Mouse (Mus musculus) intestine, postnatal 0 days (tissue): ENCODE measurements around the gene C2. TPM values are rescaled to one million over a fixed set of nuclear protein-coding genes. Genes with fewer than 3 reads are reported as not detected.

ENCODE experiments used
- ATAC-seq: fragments of 200-750 bp; cut with Nextera tagmentation; 2 replicates; pipeline ENCODE4 v1.8.0; 2017; ENCODE audit warnings: mild to moderate bottlenecking, moderate TSS enrichment, moderate library complexity
- H3K27ac ChIP-seq: fragments of 300-500 bp; sonication (generic); 2 replicates; pipeline ENCODE4 v1.5.1; 2014; ENCODE audit warnings: mild to moderate bottlenecking, low read depth, low read length, moderate library complexity
- H3K27me3 ChIP-seq: fragments of 300-500 bp; sonication (generic); replicated peaks from 2 replicates; pipeline ENCODE4 v1.6.1; 2014; ENCODE audit warnings: low read length, mixed read lengths; ENCODE audit not compliant: control insufficient read depth, insufficient read depth
- H3K36me3 ChIP-seq: fragments of 300-500 bp; sonication (generic); 2 replicates; pipeline ENCODE4 v1.6.1; 2014; ENCODE audit warnings: mild to moderate bottlenecking, moderate library complexity; ENCODE audit not compliant: control insufficient read depth, insufficient read depth
- H3K4me1 ChIP-seq: fragments of 300-500 bp; sonication (generic); replicated peaks from 2 replicates; pipeline ENCODE4 v1.6.1; 2014; ENCODE audit warnings: antibody characterized with exemption, low read length, mixed read lengths; ENCODE audit not compliant: control insufficient read depth, insufficient read depth
- H3K4me2 ChIP-seq: fragments of 300-500 bp; sonication (generic); replicated peaks from 2 replicates; pipeline ENCODE4 v1.6.1; 2014; ENCODE audit warnings: low read depth, mild to moderate bottlenecking, moderate library complexity
- H3K4me3 ChIP-seq: fragments of 300-500 bp; sonication (generic); 2 replicates; pipeline ENCODE4 v1.5.1; 2014; ENCODE audit warnings: low read depth, low read length
- H3K9ac ChIP-seq: fragments of 300-500 bp; sonication (generic); 2 replicates; pipeline ENCODE4 v1.6.1; 2014; ENCODE audit warnings: mild to moderate bottlenecking, low read depth, low read length
- H3K9me3 ChIP-seq: fragments of 300-500 bp; sonication (generic); 2 replicates; pipeline ENCODE4 v1.6.1; 2016; ENCODE audit warnings: mixed run types; ENCODE audit not compliant: control insufficient read depth
- CTCF ChIP-seq: sonication (generic); IDR thresholded peaks from 2 replicates; pipeline ENCODE4 v1.5.1; 2016; ENCODE audit warnings: low read depth, mild to moderate bottlenecking, control low read depth, antibody characterized with exemption, moderate library complexity
- WGBS: fragments of 180-500 bp; shearing (Covaris S2); extraction: QIAGEN DNeasy Blood & Tissue Kit; methylation state at CpG from one replicate; pipeline ENCODE4 v1.1.7; 2014; 5-methylcytosine and 5-hydroxymethylcytosine counted together
- polyA plus RNA-seq: library from polyadenylated mRNA; unstranded; fragments of >200 nt; fragmentation: Nextera tagmentation; extraction: Ambion mirVana; gene quantifications from 2 replicates; pipeline ENCODE4 v1.2.1, GENCODE M21; 2015

C2 gene
- polyA plus RNA-seq, 1 experiment from 2014 or later, result 60.3 TPM

GRCm38 (mm10) chr17:34847192-34847591 is 50.9 kb downstream of the C2 start:
- no peak for TF ChIP-seq CTCF
- H3K4me2 ChIP-seq, result no peak overlapping the region
- no peak overlapping the region for H3K27ac ChIP-seq
- no peaks in the 10 kb centered on the region for H3K27me3 ChIP-seq
- H3K9ac ChIP-seq, result no peak overlapping the region
- H3K4me1 ChIP-seq, result peaks cover 8% of the 10 kb centered on the region; the same call in 1 of the 2 replicates
- peaks cover 61% of the 10 kb centered on the region for H3K36me3 ChIP-seq
- ATAC-seq, result no peak
- no peaks in the 10 kb centered on the region for H3K9me3 ChIP-seq
- no peak overlapping the region for H3K4me3 ChIP-seq
- WGBS, result 90% methylated on average over 6 of the region's 6 CpGs

- Histone ChIP-seq H3K27me3 (no peaks in the 10 kb centered on the region), H3K4me2 (no peak overlapping the region), H3K36me3 (peaks cover 84% of the 10 kb centered on the region), H3K4me1 (peaks cover 5% of the 10 kb centered on the region; the same call in 1 of the 2 replicates), H3K4me3 (no peak overlapping the region), H3K9me3 (no peaks in the 10 kb centered on the region), H3K27ac (no peak overlapping the region), H3K9ac (no peak overlapping the region)
- WGBS, result 93% methylated on average over 13 of the region's 13 CpGs
- TF ChIP-seq CTCF, result no peak
- no peak for ATAC-seq
These were observed 53.2 kb downstream of the C2 start for GRCm38 (mm10) chr17:34844884-34845283.

GRCm38 (mm10) chr17:34840736-34841307 is 57.2 kb downstream of the C2 start:
- no peaks in the 10 kb centered on the region for H3K27me3 ChIP-seq
- no peak overlapping the region for H3K27ac ChIP-seq
- TF ChIP-seq CTCF, result no peak
- no peak overlapping the region for H3K9ac ChIP-seq
- no peak overlapping the region for H3K4me2 ChIP-seq
- peaks cover 7% of the 10 kb centered on the region for H3K4me1 ChIP-seq
- H3K36me3 ChIP-seq, result peaks cover 67% of the 10 kb centered on the region
- no peaks in the 10 kb centered on the region for H3K9me3 ChIP-seq
- no peak overlapping the region for H3K4me3 ChIP-seq
- peak; percentile 12; the same call in 1 of the 2 replicates for ATAC-seq
- WGBS, result 69% methylated on average over 6 of the region's 6 CpGs

- H3K4me2 ChIP-seq, result no peak overlapping the region; the same call in 1 of the 2 replicates
- peaks cover 51% of the 10 kb centered on the region for H3K36me3 ChIP-seq
- no peaks in the 10 kb centered on the region for H3K27me3 ChIP-seq
- no peak overlapping the region for H3K9ac ChIP-seq
- H3K27ac ChIP-seq, result no peak overlapping the region
- no peak overlapping the region for H3K4me3 ChIP-seq
- 84% methylated on average over 7 of the region's 7 CpGs for WGBS
- peaks cover 9% of the 10 kb centered on the region for H3K4me1 ChIP-seq
- ATAC-seq, result no peak
- H3K9me3 ChIP-seq, result no peaks in the 10 kb centered on the region
- no peak for TF ChIP-seq CTCF
These were observed 59.3 kb downstream of the C2 start for GRCm38 (mm10) chr17:34838785-34839184.

GRCm38 (mm10) chr17:34837464-34838324 is 60.4 kb downstream of the C2 start:
- peak overlapping the region; percentile 96 for H3K4me2 ChIP-seq
- ATAC-seq, result peak; percentile 12; the same call in 1 of the 2 replicates
- TF ChIP-seq CTCF, result no peak
- H3K4me1 ChIP-seq, result peaks cover 9% of the 10 kb centered on the region
- 26% methylated on average over 43 of the region's 43 CpGs for WGBS
- peak overlapping the region; percentile 68 for H3K9ac ChIP-seq
- peak overlapping the region; percentile 82 for H3K4me3 ChIP-seq
- H3K36me3 ChIP-seq, result peaks cover 48% of the 10 kb centered on the region
- peak overlapping the region; percentile 65 for H3K27ac ChIP-seq
- H3K9me3 ChIP-seq, result no peaks in the 10 kb centered on the region
- H3K27me3 ChIP-seq, result no peaks in the 10 kb centered on the region

- no peak for TF ChIP-seq CTCF
- peak; percentile 94 for ATAC-seq
- peak within 1 kb of the TSS; percentile 65 for H3K27ac ChIP-seq
- WGBS, result under 1% methylated on average over 40 of the region's 40 CpGs
- H3K9ac ChIP-seq, result peak within 1 kb of the TSS; percentile 68
- no peaks in the 10 kb centered on the region for H3K27me3 ChIP-seq
- H3K4me1 ChIP-seq, result peaks cover 9% of the 10 kb centered on the region
- peak within 1 kb of the TSS; percentile 82 for H3K4me3 ChIP-seq
- H3K36me3 ChIP-seq, result peaks cover 43% of the 10 kb centered on the region
- H3K4me2 ChIP-seq, result peak within 1 kb of the TSS; percentile 96
- no peaks in the 10 kb centered on the region for H3K9me3 ChIP-seq
These were observed 61.2 kb downstream of the C2 start, which contains the start of the genes Stk19 and Dxo for GRCm38 (mm10) chr17:34836856-34837221. Gene Stk19, minus strand, starts transcription at chr17:34836945. Gene Dxo, plus strand, starts transcription at chr17:34837019.
